Mouse (Mus musculus): ENCODE data around the gene Adamts7.

- TF ChIP-seq EP300 (optimal IDR thresholded peaks at IDR 0.05) (no peak), CTCF (IDR thresholded peaks at IDR 0.05; ENCODE audit: low read depth) (no peak)
These were observed 71.9 kb downstream of the Adamts7 start for GRCm38 (mm10) chr9:90234786-90235185.
